Mouse (Mus musculus): ENCODE measurements around the gene Edf1. TPM values are rescaled to one million over a fixed set of nuclear protein-coding genes. Genes with fewer than 3 reads are reported as not detected.
A peak's percentile ranks its signal among the peaks of the same experiment; 100 is the strongest.
"Not testable (repeated sequence)": the region's sequence is repeated elsewhere in the genome, so short reads cannot be mapped to it uniquely, and the experiment has no call there.

The Edf1 gene
- polyA plus RNA-seq, 1 experiment from 2014 or later = 355 TPM

DNA sequence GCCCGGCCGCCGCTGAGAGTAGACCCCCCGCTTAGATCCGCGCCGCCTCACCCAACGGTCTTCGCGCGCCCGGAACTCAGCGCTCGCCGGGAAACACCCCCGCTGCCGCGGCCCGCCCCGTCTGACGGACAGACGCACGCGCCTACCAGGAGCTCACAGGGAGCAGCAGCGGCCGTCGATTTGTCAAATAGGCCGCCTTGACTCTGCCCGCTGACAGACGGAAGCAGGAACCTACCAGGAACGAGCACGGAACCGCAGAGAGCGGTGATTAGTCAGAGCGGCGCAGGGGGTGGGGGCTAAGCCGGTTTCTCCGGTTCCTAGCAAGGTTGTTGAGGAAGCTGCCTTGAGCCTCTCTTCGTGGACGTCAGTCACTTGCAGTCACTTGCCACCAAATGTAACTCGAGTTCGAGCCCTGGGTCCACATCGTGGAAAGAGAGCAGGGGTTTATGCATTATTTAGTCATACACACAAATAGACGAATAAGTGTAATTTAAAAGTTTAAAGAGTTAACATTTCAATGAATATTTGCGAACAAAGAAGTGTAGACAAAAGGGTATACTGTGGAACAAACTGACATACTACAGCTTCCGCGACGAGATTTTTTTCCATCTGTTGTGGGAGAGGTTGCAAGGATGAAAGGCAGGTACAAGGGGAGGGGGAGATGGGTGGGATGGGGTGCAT is 10.7 kb upstream of the Edf1 start, which contains the start of gene Traf2:
Traf2 (minus strand) TSS at position 130 of the 681 bp plus-strand sequence.
- Histone ChIP-seq H3K4me2 (replicated peaks) (peak within 1 kb of the TSS; percentile 57), H3K36me3 (no peaks in the 10 kb centered on the region), H3K9me3 (replicated peaks) (no peaks in the 10 kb centered on the region), H3K9ac (peak within 1 kb of the TSS; percentile 69), H3K27me3 (no peaks in the 10 kb centered on the region), H3K4me3 (replicated peaks) (peak within 1 kb of the TSS; percentile 75), H3K27ac (replicated peaks) (peak within 1 kb of the TSS; percentile 68), H3K4me1 (peaks cover 10% of the 10 kb centered on the region; the same call in 1 of the 2 replicates)
- WGBS = 2% methylated on average over 48 of the region's 48 CpGs
- peak; percentile 99 for ATAC-seq (ENCODE audit: insufficient number of reproducible peaks, low FRiP score, low TSS enrichment, low read depth)

- no peak overlapping the region for H3K4me3 ChIP-seq (replicated peaks)
- no peaks in the 10 kb centered on the region for H3K27me3 ChIP-seq
- 67% methylated on average over 9 of the region's 9 CpGs for WGBS
- no peak overlapping the region for H3K9ac ChIP-seq
- H3K9me3 ChIP-seq (replicated peaks) = no peaks in the 10 kb centered on the region
- H3K36me3 ChIP-seq = no peaks in the 10 kb centered on the region
- ATAC-seq (ENCODE audit: insufficient number of reproducible peaks, low FRiP score, low TSS enrichment, low read depth) = no peak
- H3K27ac ChIP-seq (replicated peaks) = no peak overlapping the region
- H3K4me1 ChIP-seq = peaks cover 10% of the 10 kb centered on the region; the same call in 1 of the 2 replicates
- H3K4me2 ChIP-seq (replicated peaks) = no peak overlapping the region
Observed at GRCm38 (mm10) chr2:25549021-25549991, 8.3 kb upstream of the Edf1 start.

- no peaks in the 10 kb centered on the region for H3K4me1 ChIP-seq
- no peaks in the 10 kb centered on the region for H3K27me3 ChIP-seq
- no peaks in the 10 kb centered on the region for H3K9me3 ChIP-seq (replicated peaks)
- 35% methylated on average over 5 of the region's 5 CpGs for WGBS
- H3K9ac ChIP-seq = no peak overlapping the region
- no peak overlapping the region for H3K4me3 ChIP-seq (replicated peaks)
- no peak for ATAC-seq (ENCODE audit: insufficient number of reproducible peaks, low FRiP score, low TSS enrichment, low read depth)
- H3K36me3 ChIP-seq = no peaks in the 10 kb centered on the region
- H3K4me2 ChIP-seq (replicated peaks) = no peak overlapping the region
- H3K27ac ChIP-seq (replicated peaks) = no peak overlapping the region
Observed at GRCm38 (mm10) chr2:25551186-25551585, 6.5 kb upstream of the Edf1 start.

- H3K9me3 ChIP-seq (replicated peaks); H3K36me3 ChIP-seq; H3K27me3 ChIP-seq; H3K4me2 ChIP-seq (replicated peaks); H3K4me1 ChIP-seq; H3K9ac ChIP-seq; ATAC-seq (ENCODE audit: insufficient number of reproducible peaks, low FRiP score, low TSS enrichment, low read depth); H3K27ac ChIP-seq (replicated peaks); H3K4me3 ChIP-seq (replicated peaks): not testable (repeated sequence)
- 81% methylated on average over 4 of the region's 4 CpGs for WGBS
Observed at GRCm38 (mm10) chr2:25553171-25553786, 4.4 kb upstream of the Edf1 start.

DNA sequence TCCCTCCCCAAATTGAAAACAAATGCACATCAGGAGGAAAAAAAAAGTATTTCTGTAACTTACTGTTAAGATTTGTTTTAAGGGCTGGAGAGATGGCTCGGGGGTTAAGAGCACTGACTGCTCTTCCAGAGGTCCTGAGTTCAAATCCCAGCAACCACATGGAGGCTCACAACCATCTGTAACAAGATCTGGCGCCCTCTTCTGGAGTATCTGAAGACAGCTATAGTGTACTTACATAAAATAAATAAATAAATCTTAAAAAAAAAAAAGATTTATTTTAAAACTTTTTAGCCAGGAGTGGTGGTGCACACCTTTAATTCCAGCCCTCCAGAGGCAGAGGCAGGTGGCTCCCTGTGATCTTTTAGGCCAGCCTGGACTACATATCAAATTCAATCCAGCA is 2.2 kb upstream of the Edf1 start:
- ATAC-seq (ENCODE audit: insufficient number of reproducible peaks, low FRiP score, low TSS enrichment, low read depth); H3K9ac ChIP-seq; H3K9me3 ChIP-seq (replicated peaks); H3K27me3 ChIP-seq; H3K4me2 ChIP-seq (replicated peaks); H3K27ac ChIP-seq (replicated peaks); H3K4me3 ChIP-seq (replicated peaks); H3K36me3 ChIP-seq: not testable (repeated sequence)
- WGBS = 42% methylated on average over 2 of the region's 2 CpGs
- H3K4me1 ChIP-seq = peaks cover 21% of the 10 kb centered on the region

GRCm38 (mm10) chr2:25556296-25556695 is 1.4 kb upstream of the Edf1 start:
- ATAC-seq (ENCODE audit: insufficient number of reproducible peaks, low FRiP score, low TSS enrichment, low read depth) = no peak
- Histone ChIP-seq H3K4me3 (replicated peaks) (no peak overlapping the region), H3K27me3 (no peaks in the 10 kb centered on the region), H3K4me2 (replicated peaks) (no peak overlapping the region), H3K9ac (no peak overlapping the region), H3K27ac (replicated peaks) (no peak overlapping the region), H3K36me3 (peaks cover 13% of the 10 kb centered on the region), H3K4me1 (peaks cover 21% of the 10 kb centered on the region), H3K9me3 (replicated peaks) (no peaks in the 10 kb centered on the region)
- 56% methylated on average over 1 of the region's 1 CpGs for WGBS

DNA sequence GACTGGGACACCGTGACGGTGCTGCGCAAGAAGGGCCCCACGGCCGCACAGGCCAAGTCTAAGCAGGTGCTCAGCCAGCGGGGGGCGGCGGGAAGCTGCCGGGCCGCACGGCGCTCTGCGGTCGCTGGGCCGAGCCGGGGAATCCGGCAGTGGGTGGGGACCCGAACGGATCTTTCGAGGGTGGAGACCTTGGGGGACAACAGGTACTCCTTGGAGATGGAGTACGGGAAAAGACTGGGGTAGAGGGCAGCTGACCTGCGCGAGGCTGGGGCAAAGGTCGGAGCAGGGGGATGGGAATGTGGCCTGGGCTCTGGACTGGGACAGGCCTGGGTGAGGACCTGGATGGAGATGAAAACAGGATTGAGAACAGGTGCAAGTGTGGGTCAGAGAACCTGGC is 315 bp downstream of the Edf1 start:
- H3K9ac ChIP-seq = peak overlapping the region; percentile 95
- peak overlapping the region; percentile 93 for H3K4me2 ChIP-seq (replicated peaks)
- ATAC-seq (ENCODE audit: insufficient number of reproducible peaks, low FRiP score, low TSS enrichment, low read depth) = peak; percentile 15; the same call in 1 of the 2 replicates
- H3K4me3 ChIP-seq (replicated peaks) = peak overlapping the region; percentile 100
- WGBS = 0% methylated on average over 24 of the region's 24 CpGs
- peak overlapping the region; percentile 84 for H3K27ac ChIP-seq (replicated peaks)
- H3K4me1 ChIP-seq = peaks cover 21% of the 10 kb centered on the region
- H3K27me3 ChIP-seq = no peaks in the 10 kb centered on the region
- H3K36me3 ChIP-seq = peaks cover 30% of the 10 kb centered on the region
- H3K9me3 ChIP-seq (replicated peaks) = no peaks in the 10 kb centered on the region

- Histone ChIP-seq H3K4me2 (replicated peaks) (peak overlapping the region; percentile 93), H3K9me3 (replicated peaks) (no peaks in the 10 kb centered on the region), H3K27me3 (no peaks in the 10 kb centered on the region), H3K27ac (replicated peaks) (no peak overlapping the region), H3K9ac (peak overlapping the region; percentile 95; the same call in 1 of the 2 replicates), H3K36me3 (peaks cover 38% of the 10 kb centered on the region), H3K4me3 (replicated peaks) (peak overlapping the region; percentile 100), H3K4me1 (peaks cover 21% of the 10 kb centered on the region)
- WGBS = 39% methylated on average over 6 of the region's 6 CpGs
- ATAC-seq (ENCODE audit: insufficient number of reproducible peaks, low FRiP score, low TSS enrichment, low read depth) = no peak
Observed at GRCm38 (mm10) chr2:25558774-25559173, 1.1 kb downstream of the Edf1 start.

DNA sequence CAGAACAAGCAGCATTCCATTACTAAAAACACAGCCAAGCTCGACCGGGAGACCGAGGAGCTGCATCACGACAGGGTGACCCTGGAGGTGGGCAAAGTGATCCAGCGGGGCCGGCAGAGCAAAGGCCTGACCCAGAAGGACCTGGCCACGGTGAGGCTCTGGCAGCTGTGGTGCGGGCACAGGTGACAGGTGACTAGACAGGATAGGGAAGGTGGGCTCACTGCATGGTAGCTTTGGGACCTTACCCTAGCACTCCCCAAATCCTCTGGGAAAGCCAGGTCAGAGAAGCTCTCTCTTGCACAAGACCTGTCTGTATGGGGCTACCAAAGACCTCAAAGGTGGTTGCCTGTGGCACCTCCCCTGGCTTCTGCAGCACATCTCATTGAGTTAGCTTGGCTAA is 2.9 kb downstream of the Edf1 start:
- no peak overlapping the region for H3K9ac ChIP-seq
- H3K9me3 ChIP-seq (replicated peaks) = no peaks in the 10 kb centered on the region
- H3K27me3 ChIP-seq = no peaks in the 10 kb centered on the region
- no peak overlapping the region for H3K27ac ChIP-seq (replicated peaks)
- WGBS = 78% methylated on average over 8 of the region's 8 CpGs
- peaks cover 21% of the 10 kb centered on the region for H3K4me1 ChIP-seq
- ATAC-seq (ENCODE audit: insufficient number of reproducible peaks, low FRiP score, low TSS enrichment, low read depth) = no peak
- peaks cover 56% of the 10 kb centered on the region for H3K36me3 ChIP-seq
- H3K4me3 ChIP-seq (replicated peaks) = no peak overlapping the region
- no peak overlapping the region for H3K4me2 ChIP-seq (replicated peaks)

GRCm38 (mm10) chr2:25561946-25562345 is 4.3 kb downstream of the Edf1 start:
- ATAC-seq (ENCODE audit: insufficient number of reproducible peaks, low FRiP score, low TSS enrichment, low read depth) = no peak
- no peaks in the 10 kb centered on the region for H3K27me3 ChIP-seq
- H3K4me2 ChIP-seq (replicated peaks) = no peak overlapping the region
- H3K4me1 ChIP-seq = peaks cover 18% of the 10 kb centered on the region
- H3K27ac ChIP-seq (replicated peaks) = no peak overlapping the region
- H3K4me3 ChIP-seq (replicated peaks) = no peak overlapping the region
- no peaks in the 10 kb centered on the region for H3K9me3 ChIP-seq (replicated peaks)
- 83% methylated on average over 9 of the region's 9 CpGs for WGBS
- no peak overlapping the region for H3K9ac ChIP-seq
- peaks cover 63% of the 10 kb centered on the region for H3K36me3 ChIP-seq

- no peaks in the 10 kb centered on the region for H3K9me3 ChIP-seq (replicated peaks)
- no peaks in the 10 kb centered on the region for H3K27me3 ChIP-seq
- ATAC-seq (ENCODE audit: insufficient number of reproducible peaks, low FRiP score, low TSS enrichment, low read depth) = no peak
- 89% methylated on average over 8 of the region's 8 CpGs for WGBS
- H3K27ac ChIP-seq (replicated peaks) = no peak overlapping the region
- no peak overlapping the region for H3K9ac ChIP-seq
- H3K4me3 ChIP-seq (replicated peaks) = no peak overlapping the region
- no peaks in the 10 kb centered on the region for H3K4me1 ChIP-seq
- H3K4me2 ChIP-seq (replicated peaks) = no peak overlapping the region
- peaks cover 77% of the 10 kb centered on the region for H3K36me3 ChIP-seq
Observed at GRCm38 (mm10) chr2:25565741-25566140, 8.1 kb downstream of the Edf1 start.

Data from embryonic facial prominence, embryonic 15.5 days (tissue).